16 mouse cellular contexts compared by ENCODE assay signal in the genomic region with DNA sequence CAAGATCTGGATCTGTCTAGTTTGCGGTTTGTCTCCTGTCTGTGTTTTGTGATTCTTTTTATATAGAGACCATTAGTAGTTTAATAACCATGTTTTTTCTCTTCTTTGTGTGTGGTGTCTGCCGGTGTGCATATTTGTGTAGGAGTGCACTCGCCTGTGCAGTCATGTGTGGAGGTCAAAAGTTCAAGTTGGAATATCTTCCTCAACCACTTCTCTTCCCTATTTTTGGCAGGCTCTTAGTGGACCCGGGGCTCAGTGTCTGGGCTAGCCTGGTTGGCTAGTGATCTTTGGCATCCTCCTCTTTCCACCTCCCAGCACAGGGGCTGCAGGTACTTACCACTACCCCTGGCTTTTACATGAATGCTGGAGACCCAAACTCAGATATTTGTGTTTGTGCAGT. TPM values are rescaled to one million over a fixed set of nuclear protein-coding genes. Genes with fewer than 3 reads are reported as not detected.
"Had no signal": no experiment of that assay in that cellular context is flagged by ENCODE, and none has a peak within 500 bp of the region (broad histone marks: within the 10 kb centered on the region; RNA-seq: fewer than 3 reads in every experiment).

No protein-coding gene starts in this region.

- H3K4me1 ChIP-seq: intestine, embryonic 15.5 days; limb, embryonic 15.5 days; liver, embryonic 12.5 days; midbrain, embryonic 10.5 days; neural tube, embryonic 13.5 days had no signal

- DNase-seq: lung, embryonic 14.5 days; lung, postnatal 10 days; lung, postnatal 4 days; midbrain, embryonic 14.5 days; right cerebral cortex, adult 18-20 months; right cerebral cortex, postnatal 25 days; thymus, postnatal 4 days had no signal

- H3K27me3 ChIP-seq: intestine, embryonic 15.5 days; limb, embryonic 15.5 days; liver, embryonic 12.5 days; neural tube, embryonic 13.5 days had no signal

- H3K4me2 ChIP-seq: intestine, embryonic 15.5 days; limb, embryonic 15.5 days; liver, embryonic 12.5 days; lung, embryonic 14.5 days; neural tube, embryonic 13.5 days had no signal

- H3K27ac ChIP-seq: intestine, embryonic 15.5 days; left cerebral cortex, adult 2 months; limb, embryonic 15.5 days; liver, embryonic 12.5 days; midbrain, embryonic 10.5 days; neural tube, embryonic 13.5 days had no signal

- H3K9ac ChIP-seq: intestine, embryonic 15.5 days; limb, embryonic 15.5 days; liver, embryonic 12.5 days; lung, embryonic 14.5 days; neural tube, embryonic 13.5 days had no signal

- H3K36me3 ChIP-seq: intestine, embryonic 15.5 days; limb, embryonic 15.5 days; liver, embryonic 12.5 days; midbrain, embryonic 10.5 days; neural tube, embryonic 13.5 days had no signal

- ATAC-seq: intestine, embryonic 15.5 days; liver, embryonic 12.5 days had no signal

- H3K4me3 ChIP-seq: intestine, embryonic 15.5 days; left cerebral cortex, adult 2 months; limb, embryonic 15.5 days; liver, embryonic 12.5 days; midbrain, embryonic 10.5 days; neural tube, embryonic 13.5 days had no signal

- H3K9me3 ChIP-seq: intestine, embryonic 15.5 days; limb, embryonic 15.5 days; liver, embryonic 12.5 days; midbrain, embryonic 10.5 days; neural tube, embryonic 13.5 days had no signal

RNA-seq across cellular contexts. Expression of gene Slc13a1, which starts 13.0 kb away (rescaled TPM):
- total RNA-seq: megakaryocyte, adult 5-6 weeks had no signal
- polyA plus RNA-seq: limb, embryonic 11.5 days; liver, embryonic 12.5 days; lung, embryonic 14.5 days; thymus, postnatal 0 days had no signal
